Mouse (Mus musculus): ENCODE data around the gene Hapln4. TPM values are rescaled to one million over a fixed set of nuclear protein-coding genes. Genes with fewer than 3 reads are reported as not detected.

Gene Hapln4
- total and polyA plus RNA-seq, 3 experiments = 0.07 to 0.30 (median 0.20) TPM

GRCm38 (mm10) chr8:70122863-70123262 lies 39.6 kb downstream of the Hapln4 start:
- DNase-seq (ENCODE audit: extremely low read depth) = peak; percentile 31
- no peak for TF ChIP-seq POLR2A (IDR thresholded peaks at IDR 0.05; ENCODE audit: low read depth, low read length)
- TF ChIP-seq ETS1 (conservative IDR thresholded peaks at IDR 0.05; ENCODE audit: low read depth, low read length) = no peak
- no peak for TF ChIP-seq NELFE (IDR thresholded peaks at IDR 0.05; ENCODE audit: low read depth, low read length)
- TF ChIP-seq RAD21 (IDR thresholded peaks at IDR 0.05; ENCODE audit: low read depth, low read length) = peak; percentile 87
- no peak for TF ChIP-seq E2F4 (IDR thresholded peaks at IDR 0.05; ENCODE audit: insufficient replicate concordance, low read depth, low read length)
- TF ChIP-seq KAT2A (IDR thresholded peaks at IDR 0.05; ENCODE audit: insufficient replicate concordance, low read length) = no peak
- TF ChIP-seq USF1 (IDR thresholded peaks at IDR 0.05; ENCODE audit: low read depth, low read length) = no peak
- peak; percentile 95 for TF ChIP-seq MAFK (IDR thresholded peaks at IDR 0.05; ENCODE audit: insufficient replicate concordance, low read length)
- TF ChIP-seq JUND (conservative IDR thresholded peaks at IDR 0.05; ENCODE audit: low read depth, low read length) = 0 out of 2 replicates have a peak, but pooled peaks have one; percentile 14
- peak; percentile 51 to 92 for TF ChIP-seq CTCF (conservative IDR thresholded peaks at IDR 0.05 in 1 of 2, IDR thresholded peaks at IDR 0.05 in 1 of 2; ENCODE audit: low read depth in 2 of 2, low read length in 2 of 2)
- TF ChIP-seq ZC3H11A (IDR thresholded peaks at IDR 0.05; ENCODE audit: low read depth, low read length) = peak; percentile 48; the same call in 1 of the 2 replicates
- peak; percentile 94 for TF ChIP-seq SMC3 (IDR thresholded peaks at IDR 0.05; ENCODE audit: low read depth, low read length)
- H3K27me3 ChIP-seq (replicated peaks) = peaks cover 5% of the 10 kb centered on the region
- no peak overlapping the region for H3K4me3 ChIP-seq (replicated peaks in 1 of 3; ENCODE audit: low read depth in 2 of 3, low read length in 2 of 3, poor library complexity in 1 of 3)
- no peak overlapping the region for H3K9ac ChIP-seq (ENCODE audit: insufficient read depth, low read depth)
- H3K9me3 ChIP-seq (replicated peaks; ENCODE audit: low read length) = no peaks in the 10 kb centered on the region
- H3K79me2 ChIP-seq (replicated peaks; ENCODE audit: control insufficient read depth, extremely low read depth, insufficient read depth, poor library complexity, severe bottlenecking) = no peaks in the 10 kb centered on the region
- H3K4me1 ChIP-seq (ENCODE audit: control insufficient read depth in 1 of 2, insufficient read depth in 2 of 2) = peaks cover 0 to 16% of the 10 kb centered on the region in 2 experiments; a peak in 2 of 4 replicates
- no peaks in the 10 kb centered on the region for H3K36me3 ChIP-seq (replicated peaks in 1 of 2; ENCODE audit: control insufficient read depth in 1 of 2, insufficient read depth in 1 of 2, low read length in 1 of 2)
- no peak overlapping the region for H3K27ac ChIP-seq (ENCODE audit: insufficient read depth, low read depth)
- in situ Hi-C loops (cut with MboI; ENCODE audit: low pct_ligation_motif_present, low pct_unique_long_range_greater_than_20kb, low sequenced_read_pairs) (no loop called here), dilution Hi-C loops (cut with MboI; ENCODE audit: extremely low pct_ligation_motif_present, extremely low pct_unique_long_range_greater_than_20kb, low sequenced_read_pairs) (no loop called here)
- no peak overlapping the region for H3K4me2 ChIP-seq (ENCODE audit: insufficient read depth, low read depth, poor library complexity, severe bottlenecking)

- dilution Hi-C loops (cut with MboI; ENCODE audit: extremely low pct_ligation_motif_present, extremely low pct_unique_long_range_greater_than_20kb, low sequenced_read_pairs) = no loop called here
- Histone ChIP-seq H3K27ac (ENCODE audit: insufficient read depth, low read depth) (no peak overlapping the region), H3K9me3 (replicated peaks; ENCODE audit: low read length) (no peaks in the 10 kb centered on the region), H3K4me2 (ENCODE audit: insufficient read depth, low read depth, poor library complexity, severe bottlenecking) (no peak overlapping the region), H3K9ac (ENCODE audit: insufficient read depth, low read depth) (no peak overlapping the region), H3K36me3 (replicated peaks in 1 of 2; ENCODE audit: control insufficient read depth in 1 of 2, insufficient read depth in 1 of 2, low read length in 1 of 2) (no peaks in the 10 kb centered on the region), H3K79me2 (replicated peaks; ENCODE audit: control insufficient read depth, extremely low read depth, insufficient read depth, poor library complexity, severe bottlenecking) (no peaks in the 10 kb centered on the region), H3K27me3 (replicated peaks) (no peaks in the 10 kb centered on the region), H3K4me1 (ENCODE audit: control insufficient read depth in 1 of 2, insufficient read depth in 2 of 2) (peaks cover 0 to 11% of the 10 kb centered on the region in 2 experiments; a peak in 2 of 4 replicates), H3K4me3 (replicated peaks in 1 of 3; ENCODE audit: low read depth in 2 of 3, low read length in 2 of 3, poor library complexity in 1 of 3) (no peak overlapping the region)
- in situ Hi-C loops (cut with MboI; ENCODE audit: low pct_ligation_motif_present, low pct_unique_long_range_greater_than_20kb, low sequenced_read_pairs) = no loop called here
- TF ChIP-seq ZMIZ1 (IDR thresholded peaks at IDR 0.05; ENCODE audit: low read depth, low read length) = no peak
- no peak for TF ChIP-seq CHD2 (IDR thresholded peaks at IDR 0.05; ENCODE audit: low read length)
- TF ChIP-seq MXI1 (IDR thresholded peaks at IDR 0.05; ENCODE audit: low read depth, low read length) = no peak
- no peak for TF ChIP-seq TCF12 (IDR thresholded peaks at IDR 0.05; ENCODE audit: low read depth, low read length)
- no peak for TF ChIP-seq BHLHE40 (IDR thresholded peaks at IDR 0.05; ENCODE audit: low read depth, low read length)
- no peak for TF ChIP-seq RCOR1 (conservative IDR thresholded peaks at IDR 0.05; ENCODE audit: low read depth, low read length)
- TF ChIP-seq JUN (IDR thresholded peaks at IDR 0.05; ENCODE audit: insufficient read depth, low read depth, low read length) = no peak
- no peak for TF ChIP-seq HCFC1 (IDR thresholded peaks at IDR 0.05; ENCODE audit: low read depth, low read length)
- no peak for TF ChIP-seq CTCF (conservative IDR thresholded peaks at IDR 0.05 in 1 of 2, IDR thresholded peaks at IDR 0.05 in 1 of 2; ENCODE audit: low read depth in 2 of 2, low read length in 2 of 2)
- TF ChIP-seq TBP (conservative IDR thresholded peaks at IDR 0.05; ENCODE audit: low read depth, low read length) = no peak
- TF ChIP-seq UBTF (IDR thresholded peaks at IDR 0.05; ENCODE audit: low read depth, low read length) = no peak
- no peak for TF ChIP-seq KAT2A (IDR thresholded peaks at IDR 0.05; ENCODE audit: insufficient replicate concordance, low read length)
- no peak for TF ChIP-seq POLR2A (IDR thresholded peaks at IDR 0.05; ENCODE audit: low read depth, low read length)
- TF ChIP-seq JUND (conservative IDR thresholded peaks at IDR 0.05; ENCODE audit: low read depth, low read length) = no peak
- no peak for DNase-seq (ENCODE audit: extremely low read depth)
These were observed 41.7 kb downstream of the Hapln4 start for GRCm38 (mm10) chr8:70124992-70125391.

All from CH12.LX (cell line).